Mouse (Mus musculus) MEL (cell line): ENCODE results near the gene Smarcd1.

Experiments used
- CTCF ChIP-seq, 3 experiments: IDR thresholded peaks in 2 of 3; conservative IDR thresholded peaks in 1 of 3; 2 replicates each; pipeline ENCODE4 v1.5.1; 2011 to 2012; ENCODE audit warnings: low read length in 3 of 3, low read depth in 2 of 3, mild to moderate bottlenecking in 2 of 3, improper control_type of control experiment in 1 of 3, inconsistent platforms in 1 of 3, mixed read lengths in 1 of 3, moderate library complexity in 1 of 3; ENCODE audit not compliant: control insufficient read depth in 1 of 3, insufficient read depth in 1 of 3, poor library complexity in 1 of 3, severe bottlenecking in 1 of 3
- ELF1 ChIP-seq: IDR thresholded peaks from 2 replicates; pipeline ENCODE4 v1.6.1; 2014; ENCODE audit warnings: low read depth, mild to moderate bottlenecking, inconsistent platforms, low read length, improper control_type of control experiment, moderate library complexity
- EP300 ChIP-seq, 2 experiments: IDR thresholded peaks; 2 replicates each; pipeline ENCODE4 v1.6.1; 2011; ENCODE audit warnings: improper control_type of control experiment in 2 of 2, low read length in 2 of 2, low read depth in 1 of 2, mild to moderate bottlenecking in 1 of 2
- GATA1 ChIP-seq: IDR thresholded peaks from 2 replicates; pipeline ENCODE4 v1.6.1; 2011; ENCODE audit warnings: low read depth, low read length, improper control_type of control experiment
- MAX ChIP-seq: IDR thresholded peaks from 2 replicates; pipeline ENCODE4 v1.6.1; 2011; ENCODE audit warnings: low read length, improper control_type of control experiment
- NELFE ChIP-seq: IDR thresholded peaks from 2 replicates; pipeline ENCODE4 v1.6.1; 2011; ENCODE audit warnings: low read depth, low read length, improper control_type of control experiment
- POLR2A ChIP-seq, 2 experiments: IDR thresholded peaks; 2 replicates each; pipeline ENCODE4 v1.6.1; 2011 to 2012; ENCODE audit warnings: low read length in 2 of 2, mild to moderate bottlenecking in 2 of 2, control low read depth in 1 of 2, improper control_type of control experiment in 1 of 2, low read depth in 1 of 2, moderate library complexity in 1 of 2; ENCODE audit not compliant: control insufficient read depth in 1 of 2, insufficient read depth in 1 of 2, poor library complexity in 1 of 2
- POLR2AphosphoS2 ChIP-seq: IDR thresholded peaks from 2 replicates; pipeline ENCODE4 v1.6.1; 2011; ENCODE audit warnings: low read length, improper control_type of control experiment
- UBTF ChIP-seq: IDR thresholded peaks from 2 replicates; pipeline ENCODE4 v1.6.1; 2012; ENCODE audit warnings: low read depth, mild to moderate bottlenecking, inconsistent platforms, low read length, improper control_type of control experiment, moderate library complexity, borderline replicate concordance; ENCODE audit not compliant: insufficient read depth
- ZC3H11A ChIP-seq: IDR thresholded peaks from 2 replicates; pipeline ENCODE4 v1.6.1; 2012; ENCODE audit warnings: low read depth, mild to moderate bottlenecking, inconsistent platforms, low read length, improper control_type of control experiment
- ZKSCAN1 ChIP-seq: IDR thresholded peaks from 2 replicates; pipeline ENCODE4 v1.6.1; 2012; ENCODE audit warnings: low read depth, mild to moderate bottlenecking, inconsistent platforms, low read length, improper control_type of control experiment, moderate library complexity
- ZNF384 ChIP-seq: IDR thresholded peaks from 2 replicates; pipeline ENCODE4 v1.6.1; 2012; ENCODE audit warnings: low read depth, mild to moderate bottlenecking, inconsistent platforms, low read length, improper control_type of control experiment

DNA sequence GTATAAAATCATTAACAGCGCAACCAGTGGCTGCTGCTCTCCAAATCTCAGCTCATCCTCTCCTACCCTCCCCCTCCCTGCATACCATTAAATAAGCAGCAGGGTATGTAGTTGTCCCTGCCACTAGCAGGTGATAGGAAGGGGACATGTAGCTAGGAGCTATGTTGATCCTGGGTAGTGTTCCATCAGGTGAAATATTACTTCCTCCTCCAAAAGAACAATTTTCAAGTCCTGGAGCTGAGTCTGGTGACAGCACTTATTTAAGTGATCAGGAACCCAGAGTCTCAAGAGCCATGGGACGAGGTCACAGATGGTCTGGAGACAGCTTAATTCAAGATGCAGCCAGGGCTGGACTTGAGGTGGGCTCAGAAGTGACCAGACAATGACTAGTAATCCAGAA, 33.7 kb downstream of the Smarcd1 start:
- TF ChIP-seq NELFE (no peak), POLR2A (IDR thresholded peaks at IDR 0.05; ENCODE audit: control insufficient read depth in 1 of 2, insufficient read depth in 1 of 2, low read depth in 1 of 2, low read length in 2 of 2, poor library complexity in 1 of 2) (no peak), CTCF (IDR thresholded peaks at IDR 0.05 in 2 of 3, conservative IDR thresholded peaks at IDR 0.05 in 1 of 3; ENCODE audit: control insufficient read depth in 1 of 3, insufficient read depth in 1 of 3, low read depth in 2 of 3, low read length in 3 of 3, poor library complexity in 1 of 3, severe bottlenecking in 1 of 3) (no peak), ZNF384 (no peak), EP300 (IDR thresholded peaks at IDR 0.05; ENCODE audit: low read depth in 1 of 2, low read length in 2 of 2) (no peak), UBTF (no peak), GATA1 (no peak), ZC3H11A (no peak), MAX (no peak), ELF1 (no peak), POLR2AphosphoS2 (no peak), ZKSCAN1 (no peak)
